Mouse (Mus musculus) layer of hippocampus, postnatal 36 days (tissue): ENCODE data around the gene Car5a. TPM values are rescaled to one million over a fixed set of nuclear protein-coding genes. Genes with fewer than 3 reads are reported as not detected.

Experiments
- DNase-seq, 2 experiments: peaks; one replicate each; pipeline ENCODE4 v3.0.0; 2022
- total RNA-seq, 2 experiments: library from RNA; stranded (reverse); gene quantifications; 2 replicates each; pipeline ENCODE4 v1.2.3; 2021

Gene Car5a
- total RNA-seq, 2 experiments from 2014 or later, result not detected

DNA sequence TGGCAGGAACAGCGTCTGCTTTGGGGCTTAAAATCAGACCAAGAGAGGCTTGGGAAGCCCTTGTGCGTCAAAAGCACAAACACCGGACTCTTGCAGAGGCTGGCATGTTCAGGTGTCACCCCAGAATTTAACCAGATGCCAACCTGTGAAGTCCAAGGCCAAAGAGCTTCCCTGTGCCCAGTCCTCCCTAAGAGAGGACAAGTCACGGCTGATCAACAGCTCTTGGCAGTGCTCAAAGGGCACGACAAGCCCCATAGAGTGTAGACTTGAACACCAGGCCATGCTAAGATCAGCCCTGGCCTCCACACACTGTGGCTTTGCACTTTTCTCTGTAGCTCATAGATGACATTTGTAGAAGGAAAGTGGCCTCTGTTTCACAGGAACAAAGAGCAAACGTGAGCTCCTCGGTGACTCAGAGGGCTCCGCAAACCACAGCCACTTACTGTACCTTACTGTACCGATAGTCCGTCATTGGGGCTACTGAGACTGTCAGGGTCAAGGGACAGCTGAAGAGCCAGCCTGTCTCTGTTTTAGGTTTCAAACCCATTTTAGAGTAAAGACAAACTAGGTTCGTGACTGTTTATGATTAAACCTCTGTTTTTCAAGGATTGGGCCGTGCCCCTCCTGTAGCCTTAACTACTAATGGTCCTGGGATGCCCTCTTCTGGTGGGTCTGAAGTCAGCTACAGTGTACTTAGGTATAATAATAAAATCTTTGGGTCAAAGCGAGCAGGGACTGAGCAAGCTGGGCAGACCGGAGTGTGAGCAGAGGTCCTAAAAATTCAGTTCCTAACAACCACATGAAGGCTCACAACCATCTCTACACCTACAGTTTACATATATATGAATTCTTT lies 11.8 kb downstream of the Car5a start:
- no peak for DNase-seq

- no peak for DNase-seq
Observed at GRCm38 (mm10) chr8:121932026-121932667, 12.6 kb downstream of the Car5a start.

- DNase-seq, result no peak
Observed at GRCm38 (mm10) chr8:121931571-121931970, 13.1 kb downstream of the Car5a start.

GRCm38 (mm10) chr8:121930047-121930446 lies 14.7 kb downstream of the Car5a start:
- no peak for DNase-seq

DNA sequence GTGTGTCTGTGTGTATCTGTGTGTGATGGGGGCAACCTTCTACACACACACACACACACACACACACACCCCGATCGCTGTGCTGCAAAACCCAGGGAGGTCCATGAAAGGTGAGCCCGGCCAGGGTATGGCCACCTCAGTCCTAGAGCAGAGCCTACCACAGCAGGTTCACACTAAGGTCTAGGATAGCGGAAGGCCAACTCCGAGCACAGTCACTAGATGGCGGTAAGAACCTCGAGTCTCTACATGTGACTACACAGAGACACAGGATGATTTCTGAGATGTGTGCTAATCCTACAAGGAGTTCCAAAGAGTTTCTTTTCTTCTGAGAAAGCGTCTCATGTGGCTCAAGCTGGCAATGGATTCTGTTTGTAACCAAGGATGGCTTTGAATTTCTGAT lies 17.4 kb downstream of the Car5a start:
- no peak for DNase-seq

- no peak for DNase-seq
Observed at GRCm38 (mm10) chr8:121926266-121926665, 18.4 kb downstream of the Car5a start.

DNA sequence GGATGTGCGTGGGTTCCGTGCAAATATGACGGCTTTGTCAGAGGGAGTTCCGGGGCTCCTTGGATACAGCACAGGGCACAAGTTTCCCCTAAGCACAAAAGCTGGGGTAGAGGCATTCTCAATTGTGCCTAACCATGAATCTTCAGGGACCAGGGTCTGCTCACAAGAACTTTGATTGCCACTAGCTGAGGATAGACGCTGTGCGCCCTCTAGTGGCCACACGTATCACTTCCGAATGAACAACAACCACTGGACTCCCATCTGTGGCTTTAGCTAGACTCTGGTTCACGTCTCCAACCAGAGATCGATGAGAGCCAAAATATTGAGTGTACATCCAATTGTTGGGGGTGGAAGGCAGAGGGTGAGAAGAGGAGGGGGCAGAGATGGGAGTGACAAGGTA lies 19.1 kb downstream of the Car5a start:
- peak; percentile 63 to 69 for DNase-seq

- DNase-seq, result no peak
Observed at GRCm38 (mm10) chr8:121924681-121925080, 20.0 kb downstream of the Car5a start.

- no peak for DNase-seq
Observed at GRCm38 (mm10) chr8:121922101-121922500, 22.6 kb downstream of the Car5a start.

- DNase-seq, result no peak
Observed at GRCm38 (mm10) chr8:121921582-121921981, 23.1 kb downstream of the Car5a start.

DNA sequence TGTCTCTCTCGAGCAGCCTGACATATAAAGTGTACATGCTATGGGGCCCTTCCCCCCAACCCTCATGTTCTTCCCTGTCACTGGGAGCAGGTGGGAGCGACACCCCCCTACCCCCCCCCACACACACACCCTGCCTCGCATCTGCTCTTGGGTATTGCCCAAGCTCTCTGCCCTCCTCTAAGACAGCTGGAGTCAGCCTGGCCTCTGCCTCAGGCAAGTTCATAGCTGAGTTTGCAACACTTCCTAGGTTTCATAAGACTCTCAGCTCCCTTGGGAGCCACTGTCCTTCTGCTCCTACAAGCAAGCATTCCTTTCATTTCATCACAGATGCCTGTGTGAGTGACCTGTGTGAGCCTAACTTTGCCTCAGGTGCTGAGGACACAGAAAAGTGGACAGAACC lies 25.0 kb downstream of the Car5a start:
- DNase-seq, result no peak

DNA sequence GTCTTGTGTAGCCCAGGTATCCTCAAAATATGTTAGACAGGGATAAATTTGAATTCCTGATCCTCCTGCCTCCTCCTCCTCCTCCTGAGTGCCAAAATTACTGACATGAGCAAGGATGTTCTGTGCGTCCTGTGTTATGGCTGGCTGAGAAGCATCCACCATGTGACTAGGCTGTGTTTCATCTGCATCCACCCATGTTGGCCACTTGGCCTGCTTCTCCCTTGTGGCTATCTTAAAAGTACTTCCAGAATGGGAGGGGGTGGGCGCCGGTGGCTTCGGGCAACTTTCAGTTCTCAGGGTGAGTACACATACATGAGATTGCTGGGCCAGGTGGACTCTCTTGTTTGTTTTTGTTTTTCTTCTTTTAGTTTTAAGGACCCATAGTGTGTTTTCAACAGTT lies 25.5 kb downstream of the Car5a start:
- no peak for DNase-seq

- DNase-seq, result no peak
Observed at GRCm38 (mm10) chr8:121913378-121913777, 31.3 kb downstream of the Car5a start.

DNA sequence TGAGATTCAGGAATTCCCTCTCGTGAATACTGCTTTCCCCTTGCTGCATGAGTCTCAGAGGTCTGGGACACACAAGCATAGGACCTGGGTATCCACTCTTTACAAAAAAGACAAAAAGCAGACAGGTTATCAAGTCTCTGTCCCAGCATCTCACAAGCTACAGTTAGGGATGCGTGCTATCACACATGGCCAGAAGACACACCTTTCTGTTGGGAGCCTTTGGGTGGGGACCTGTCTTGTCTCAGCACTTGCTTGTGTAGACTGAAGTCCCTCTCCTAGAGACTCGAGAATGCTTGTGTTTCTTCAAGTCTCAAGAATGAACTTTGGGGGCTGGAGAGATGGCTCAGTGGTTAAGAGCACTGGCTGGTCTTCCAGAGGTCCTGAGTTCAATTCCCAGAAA lies 31.9 kb downstream of the Car5a start:
- no peak for DNase-seq

- DNase-seq, result no peak
Observed at GRCm38 (mm10) chr8:121911987-121912386, 32.7 kb downstream of the Car5a start.

- no peak for DNase-seq
Observed at GRCm38 (mm10) chr8:121911400-121911799, 33.3 kb downstream of the Car5a start.

- peak; percentile 67 to 69 for DNase-seq
Observed at GRCm38 (mm10) chr8:121909663-121910062, 35.0 kb downstream of the Car5a start.

GRCm38 (mm10) chr8:121909148-121909541 lies 35.6 kb downstream of the Car5a start:
- DNase-seq, result no peak

DNA sequence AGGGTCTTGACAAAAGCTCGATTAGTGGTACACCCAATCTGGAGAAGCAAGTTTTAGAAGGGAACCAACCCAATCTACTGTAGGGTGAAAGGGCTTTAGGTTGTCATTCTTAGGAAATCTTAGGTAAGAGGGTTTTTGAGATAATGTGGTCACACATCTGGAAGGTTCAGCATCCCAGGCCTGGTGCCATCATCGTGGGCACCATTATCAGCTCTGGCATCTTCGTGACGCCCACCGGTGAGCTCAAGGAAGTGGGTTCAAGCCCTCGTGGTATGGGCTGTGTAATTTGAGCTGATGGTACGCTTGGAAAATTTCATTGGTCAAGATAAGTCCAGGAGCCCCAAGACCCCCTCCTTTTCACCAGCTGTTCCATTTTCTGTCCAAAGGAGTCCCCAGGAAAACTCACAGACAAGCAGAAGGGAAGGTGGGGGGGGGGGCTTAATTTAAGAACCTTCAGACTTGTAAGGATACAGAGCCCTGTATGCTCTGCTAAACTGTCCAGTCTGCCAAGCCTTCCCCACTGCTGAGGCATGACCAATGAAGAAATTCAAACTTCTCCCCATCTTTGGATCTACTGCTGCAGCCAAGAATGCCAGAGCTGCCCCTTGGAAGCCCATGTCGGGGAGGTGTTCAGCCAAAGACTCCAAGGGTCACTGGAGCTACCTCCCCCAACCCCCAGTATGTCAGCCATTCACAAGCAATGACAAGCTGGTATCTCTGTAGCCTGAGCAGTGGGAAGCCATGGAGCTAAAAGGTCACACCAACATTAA lies 36.1 kb downstream of the Car5a start:
- DNase-seq, result no peak

DNA sequence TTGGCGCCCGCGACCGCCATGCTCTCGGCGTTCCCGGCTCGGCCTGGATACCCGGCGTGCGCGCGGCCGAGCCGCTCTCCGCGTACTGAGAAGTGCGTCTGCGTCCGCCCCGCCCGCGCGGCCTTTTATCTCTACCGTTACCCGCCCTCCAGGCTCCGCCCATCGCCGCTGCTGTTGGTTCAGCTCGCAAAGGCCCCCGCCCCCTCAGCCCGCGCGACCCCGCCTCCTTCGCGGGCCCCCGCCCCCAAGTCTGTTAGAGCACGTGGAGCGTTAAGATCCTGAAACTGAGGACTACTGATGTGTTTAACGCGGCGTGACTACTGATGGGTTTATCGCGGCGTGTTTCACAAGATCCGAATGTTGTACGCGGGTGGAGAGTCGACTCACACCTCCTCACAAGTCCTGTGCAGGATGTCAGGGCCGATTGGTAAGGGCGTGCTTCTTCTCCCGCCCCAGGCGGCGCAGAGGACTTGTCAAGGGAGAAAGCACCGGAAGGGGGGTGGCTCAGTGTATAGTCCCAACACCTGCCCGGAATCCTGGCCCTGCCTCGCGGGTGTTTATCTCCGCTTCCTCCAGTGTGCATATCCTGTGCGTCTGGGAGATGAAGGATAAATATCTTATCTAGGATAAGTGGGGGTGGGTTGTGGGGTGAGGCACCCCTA lies 37.0 kb downstream of the Car5a start, which contains the start of gene Slc7a5:
TSS of gene Slc7a5 (minus strand) at position 108 of the 662 bp plus-strand sequence.
- DNase-seq, result peak; percentile 94 to 95

- DNase-seq, result peak; percentile 38 to 46
Observed at GRCm38 (mm10) chr8:121906542-121907512, 37.9 kb downstream of the Car5a start.
